Mouse (Mus musculus): ENCODE data around the gene Lst1. TPM values are rescaled to one million over a fixed set of nuclear protein-coding genes. Genes with fewer than 3 reads are reported as not detected.
"Not testable (repeated sequence)": the region's sequence is repeated elsewhere in the genome, so short reads cannot be mapped to it uniquely, and the experiment has no call there.

Lst1 gene
- 3.7 and 8.8 TPM in 2 replicates for polyA plus RNA-seq (2014; fragmentation: Nextera tagmentation; extraction: Ambion mirVana)

DNA sequence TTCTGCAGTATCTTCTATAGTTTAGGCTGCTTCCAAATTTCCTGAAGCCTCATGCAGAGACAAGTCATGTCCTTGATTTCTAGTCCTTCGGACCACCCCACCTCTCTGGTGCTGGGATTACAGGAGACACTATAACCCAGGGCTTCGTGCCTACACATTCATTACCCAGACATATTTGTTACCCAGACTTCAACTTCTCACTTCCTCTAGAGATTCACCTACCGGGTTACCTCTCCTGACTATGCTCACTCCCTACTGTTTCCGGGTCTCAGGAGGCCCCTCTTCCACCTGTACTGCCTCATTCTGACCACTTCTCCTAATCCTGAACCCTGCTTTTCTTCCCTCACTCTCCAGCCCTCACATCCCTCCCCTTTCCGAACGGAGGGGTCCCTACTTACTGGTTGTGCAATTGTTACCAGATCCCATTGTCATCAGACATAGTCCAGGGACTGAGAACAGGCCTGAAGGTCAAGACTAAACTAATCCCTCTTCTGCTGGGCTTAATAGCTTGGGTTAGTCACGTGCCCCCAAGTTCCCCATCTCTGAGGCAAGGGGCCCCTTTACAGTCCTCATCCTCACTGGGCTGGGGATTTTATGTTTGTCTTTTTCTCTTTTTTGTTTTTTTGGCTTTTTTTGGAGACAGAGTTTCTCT is at the start of gene Lst1:
Gene Lst1, minus strand, starts transcription at position 481 of the 652 bp plus-strand sequence.
- Histone ChIP-seq H3K36me3 (ENCODE audit: control insufficient read depth, insufficient read depth, low read length) (no peaks in the 10 kb centered on the region), H3K9ac (replicated peaks; ENCODE audit: low read depth, low read length) (no peak within 1 kb of the TSS), H3K4me2 (ENCODE audit: low read depth, low read length) (no peak within 1 kb of the TSS), H3K4me3 (ENCODE audit: low read depth, low read length) (no peak within 1 kb of the TSS), H3K27me3 (ENCODE audit: control insufficient read depth, insufficient read depth, low read length) (no peaks in the 10 kb centered on the region), H3K27ac (ENCODE audit: low read depth, low read length) (no peak within 1 kb of the TSS), H3K9me3 (ENCODE audit: control insufficient read depth, low read length) (no peaks in the 10 kb centered on the region), H3K4me1 (ENCODE audit: control insufficient read depth, insufficient read depth, low read length) (no peaks in the 10 kb centered on the region)
- 76% methylated on average over 7 of the region's 7 CpGs for WGBS
- no peak for ATAC-seq (ENCODE audit: low read depth)

DNA sequence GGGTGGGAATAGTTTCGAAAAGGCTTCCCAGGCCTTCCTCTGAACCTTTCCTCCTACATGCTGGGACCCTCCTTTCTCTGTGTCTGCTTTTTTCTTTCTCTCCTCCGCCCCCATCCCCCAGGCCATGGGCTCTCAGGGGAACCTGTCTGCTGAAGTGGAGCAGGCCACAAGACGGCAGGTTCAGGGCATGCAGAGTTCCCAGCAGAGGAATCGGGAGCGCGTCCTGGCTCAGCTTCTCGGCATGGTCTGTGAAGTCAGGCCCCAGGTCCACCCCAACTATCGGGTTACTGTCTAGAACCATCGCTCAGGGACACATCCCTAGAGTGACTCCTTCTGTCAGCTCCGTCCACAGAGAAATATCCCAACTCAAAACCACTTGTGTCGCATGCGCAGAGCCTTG is 49.3 kb upstream of the Lst1 start:
- Histone ChIP-seq H3K36me3 (ENCODE audit: control insufficient read depth, insufficient read depth, low read length) (no peaks in the 10 kb centered on the region), H3K4me2 (ENCODE audit: low read depth, low read length) (peak overlapping the region; percentile 70), H3K4me3 (ENCODE audit: low read depth, low read length) (peak overlapping the region; percentile 49), H3K27ac (ENCODE audit: low read depth, low read length) (no peak overlapping the region; the same call in 1 of the 2 replicates), H3K9me3 (ENCODE audit: control insufficient read depth, low read length) (no peaks in the 10 kb centered on the region), H3K27me3 (ENCODE audit: control insufficient read depth, insufficient read depth, low read length) (no peaks in the 10 kb centered on the region), H3K4me1 (ENCODE audit: control insufficient read depth, insufficient read depth, low read length) (peaks cover 23% of the 10 kb centered on the region), H3K9ac (replicated peaks; ENCODE audit: low read depth, low read length) (peak overlapping the region; percentile 59; the same call in 1 of the 2 replicates)
- WGBS, result 93% methylated on average over 12 of the region's 12 CpGs
- no peak for ATAC-seq (ENCODE audit: low read depth)

DNA sequence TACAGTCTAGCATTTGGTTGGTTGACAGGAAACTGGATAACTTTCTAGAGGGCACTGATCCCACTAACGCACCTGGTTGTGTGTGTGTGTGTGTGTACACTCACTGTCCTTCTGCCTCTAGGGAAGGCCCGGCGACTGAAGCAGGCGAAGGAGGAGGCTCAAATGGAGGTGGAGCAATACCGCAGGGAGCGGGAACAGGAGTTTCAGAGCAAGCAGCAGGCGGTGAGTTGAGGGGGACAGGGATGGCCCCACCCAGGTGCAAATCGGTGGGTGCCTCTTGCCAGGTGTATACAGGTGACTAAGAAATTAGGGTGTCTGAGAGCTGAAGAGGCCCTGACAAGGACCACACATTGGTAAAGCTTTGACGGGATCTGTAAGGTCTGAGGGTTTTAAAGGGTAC is 48.8 kb upstream of the Lst1 start:
- Histone ChIP-seq H3K4me1 (ENCODE audit: control insufficient read depth, insufficient read depth, low read length) (peaks cover 23% of the 10 kb centered on the region), H3K9ac (replicated peaks; ENCODE audit: low read depth, low read length) (peak overlapping the region; percentile 59), H3K4me3 (ENCODE audit: low read depth, low read length) (peak overlapping the region; percentile 49), H3K36me3 (ENCODE audit: control insufficient read depth, insufficient read depth, low read length) (no peaks in the 10 kb centered on the region), H3K27me3 (ENCODE audit: control insufficient read depth, insufficient read depth, low read length) (no peaks in the 10 kb centered on the region), H3K9me3 (ENCODE audit: control insufficient read depth, low read length) (no peaks in the 10 kb centered on the region), H3K4me2 (ENCODE audit: low read depth, low read length) (peak overlapping the region; percentile 70), H3K27ac (ENCODE audit: low read depth, low read length) (peak overlapping the region; percentile 88)
- 74% methylated on average over 9 of the region's 9 CpGs for WGBS
- ATAC-seq (ENCODE audit: low read depth), result no peak

DNA sequence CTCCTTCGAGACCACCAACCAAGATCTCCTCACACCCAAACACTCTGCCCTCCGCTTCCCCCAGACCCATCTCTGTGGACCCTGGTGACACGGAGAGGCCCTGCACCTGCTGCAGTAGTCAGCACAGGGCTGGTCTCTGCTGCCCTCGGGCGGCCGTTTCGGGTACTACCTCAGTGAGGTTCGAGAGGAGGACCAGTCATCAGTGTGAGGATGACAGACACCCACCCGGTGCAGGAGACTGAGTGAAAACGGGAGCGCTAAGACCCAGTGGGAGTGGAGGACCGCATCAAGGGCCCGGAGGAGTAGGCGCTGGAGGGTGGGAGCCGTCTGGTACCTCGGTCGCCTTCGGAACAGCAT is 48.1 kb upstream of the Lst1 start:
- Histone ChIP-seq H3K9me3 (ENCODE audit: control insufficient read depth, low read length) (no peaks in the 10 kb centered on the region), H3K36me3 (ENCODE audit: control insufficient read depth, insufficient read depth, low read length) (0 out of 2 replicates have a peak, but pooled peaks cover under 1% of the 10 kb centered on the region), H3K4me2 (ENCODE audit: low read depth, low read length) (peak overlapping the region; percentile 70), H3K27ac (ENCODE audit: low read depth, low read length) (peak overlapping the region; percentile 88), H3K9ac (replicated peaks; ENCODE audit: low read depth, low read length) (peak overlapping the region; percentile 59), H3K4me1 (ENCODE audit: control insufficient read depth, insufficient read depth, low read length) (peaks cover 23% of the 10 kb centered on the region), H3K27me3 (ENCODE audit: control insufficient read depth, insufficient read depth, low read length) (no peaks in the 10 kb centered on the region), H3K4me3 (ENCODE audit: low read depth, low read length) (peak overlapping the region; percentile 49)
- under 1% methylated on average over 18 of the region's 18 CpGs for WGBS
- peak; percentile 85 for ATAC-seq (ENCODE audit: low read depth)

DNA sequence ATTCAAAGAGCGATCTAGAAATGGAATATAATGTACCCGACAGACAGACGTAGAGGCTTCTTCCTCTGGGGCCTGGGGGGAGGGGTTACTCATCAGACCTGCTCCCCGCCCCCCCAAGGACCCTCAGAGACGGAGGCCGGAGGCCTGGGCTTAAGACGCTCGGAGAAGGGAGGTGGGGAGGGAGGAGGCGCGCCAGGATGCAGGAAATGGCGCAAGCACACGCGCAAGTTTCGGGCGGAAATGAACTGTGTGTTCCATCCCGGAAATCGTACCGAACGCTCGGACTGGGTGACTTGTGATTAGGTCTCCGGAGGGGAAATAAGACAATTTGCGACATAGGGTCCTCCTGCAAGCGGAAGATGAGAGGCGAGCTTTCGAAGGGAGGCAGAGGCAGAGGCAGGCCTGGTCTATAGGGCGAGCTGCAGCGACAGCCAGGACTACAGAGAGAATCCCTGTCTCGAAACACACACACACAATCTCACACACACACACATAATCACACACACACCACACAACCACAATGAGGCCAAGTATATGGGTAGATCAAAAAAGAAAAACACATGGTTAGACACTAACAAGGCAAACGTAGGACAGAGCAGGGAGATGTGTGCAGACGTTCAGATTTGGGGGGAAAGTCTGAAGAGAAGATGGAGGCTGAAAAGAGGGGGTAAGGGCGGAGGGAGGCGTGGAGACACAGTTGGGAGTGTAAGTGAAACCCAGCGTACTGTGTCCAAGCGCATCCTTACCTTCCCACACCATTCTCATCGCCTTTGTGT is 47.6 kb upstream of the Lst1 start, which contains the start of gene Nfkbil1:
Gene Nfkbil1, minus strand, starts transcription at position 179 of the 776 bp plus-strand sequence.
- Histone ChIP-seq H3K9me3 (ENCODE audit: control insufficient read depth, low read length) (no peaks in the 10 kb centered on the region), H3K9ac (replicated peaks; ENCODE audit: low read depth, low read length) (peak within 1 kb of the TSS; percentile 59), H3K4me1 (ENCODE audit: control insufficient read depth, insufficient read depth, low read length) (peaks cover 23% of the 10 kb centered on the region), H3K4me2 (ENCODE audit: low read depth, low read length) (peak within 1 kb of the TSS; percentile 70), H3K36me3 (ENCODE audit: control insufficient read depth, insufficient read depth, low read length) (0 out of 2 replicates have a peak, but pooled peaks cover 5% of the 10 kb centered on the region), H3K27ac (ENCODE audit: low read depth, low read length) (peak within 1 kb of the TSS; percentile 88), H3K27me3 (ENCODE audit: control insufficient read depth, insufficient read depth, low read length) (no peaks in the 10 kb centered on the region), H3K4me3 (ENCODE audit: low read depth, low read length) (peak within 1 kb of the TSS; percentile 49)
- ATAC-seq (ENCODE audit: low read depth), result peak; percentile 80
- under 1% methylated on average over 35 of the region's 35 CpGs for WGBS

DNA sequence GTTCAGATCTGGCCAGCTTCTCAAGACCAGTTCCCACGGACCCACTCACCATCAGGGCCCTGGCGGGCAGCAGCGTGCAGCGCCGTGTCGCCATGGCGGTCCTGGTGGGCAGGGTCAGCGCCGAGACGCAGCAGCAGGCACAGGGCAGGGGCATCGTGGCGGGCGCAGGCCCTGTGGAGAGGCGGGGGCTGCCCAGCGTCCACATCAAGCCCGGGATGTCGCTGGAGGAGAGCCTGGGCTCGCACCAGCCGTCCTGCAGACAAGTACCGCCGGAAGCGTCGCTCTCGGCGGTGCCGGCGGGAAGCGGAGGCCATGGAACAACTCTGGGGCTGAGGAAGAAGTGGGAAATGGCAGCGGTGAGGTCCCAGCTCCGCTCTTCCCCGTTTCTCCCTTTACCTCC is 46.7 kb upstream of the Lst1 start:
- H3K27me3 ChIP-seq (ENCODE audit: control insufficient read depth, insufficient read depth, low read length), result no peaks in the 10 kb centered on the region
- peak overlapping the region; percentile 70 for H3K4me2 ChIP-seq (ENCODE audit: low read depth, low read length)
- 0 out of 2 replicates have a peak, but pooled peaks cover 5% of the 10 kb centered on the region for H3K36me3 ChIP-seq (ENCODE audit: control insufficient read depth, insufficient read depth, low read length)
- WGBS, result 11% methylated on average over 31 of the region's 31 CpGs
- no peaks in the 10 kb centered on the region for H3K9me3 ChIP-seq (ENCODE audit: control insufficient read depth, low read length)
- peak overlapping the region; percentile 88 for H3K27ac ChIP-seq (ENCODE audit: low read depth, low read length)
- H3K4me1 ChIP-seq (ENCODE audit: control insufficient read depth, insufficient read depth, low read length), result peaks cover 15% of the 10 kb centered on the region; the same call in 1 of the 2 replicates
- no peak for ATAC-seq (ENCODE audit: low read depth)
- peak overlapping the region; percentile 59 for H3K9ac ChIP-seq (replicated peaks; ENCODE audit: low read depth, low read length)
- peak overlapping the region; percentile 49 for H3K4me3 ChIP-seq (ENCODE audit: low read depth, low read length)

DNA sequence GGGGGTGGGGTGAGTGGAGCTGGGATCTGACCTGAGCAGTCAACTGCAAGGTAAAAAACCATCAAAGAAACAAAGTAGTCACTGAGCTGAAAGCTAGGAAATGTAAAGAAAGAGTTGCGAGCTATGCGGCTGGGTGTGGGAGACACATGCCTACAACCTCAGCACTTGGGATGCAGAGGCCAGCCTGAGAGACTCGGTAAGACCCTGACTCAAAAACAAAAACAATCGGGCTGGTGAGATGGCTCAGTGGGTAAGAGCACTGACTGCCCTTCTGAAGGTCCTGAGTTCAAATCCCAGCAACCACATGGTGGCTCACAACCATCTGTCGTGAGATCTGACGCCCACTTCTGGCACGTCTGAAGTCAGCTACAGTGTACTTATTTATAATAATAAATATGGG is 45.9 kb upstream of the Lst1 start:
- not testable (repeated sequence) for H3K4me3 ChIP-seq (ENCODE audit: low read depth, low read length); H3K9me3 ChIP-seq (ENCODE audit: control insufficient read depth, low read length); H3K27ac ChIP-seq (ENCODE audit: low read depth, low read length); H3K9ac ChIP-seq (replicated peaks; ENCODE audit: low read depth, low read length); ATAC-seq (ENCODE audit: low read depth); H3K27me3 ChIP-seq (ENCODE audit: control insufficient read depth, insufficient read depth, low read length)
- Histone ChIP-seq H3K36me3 (ENCODE audit: control insufficient read depth, insufficient read depth, low read length) (peaks cover 12% of the 10 kb centered on the region; the same call in 1 of the 2 replicates), H3K4me1 (ENCODE audit: control insufficient read depth, insufficient read depth, low read length) (peaks cover 15% of the 10 kb centered on the region; the same call in 1 of the 2 replicates), H3K4me2 (ENCODE audit: low read depth, low read length) (peak overlapping the region; percentile 70)
- WGBS, result 85% methylated on average over 7 of the region's 7 CpGs

DNA sequence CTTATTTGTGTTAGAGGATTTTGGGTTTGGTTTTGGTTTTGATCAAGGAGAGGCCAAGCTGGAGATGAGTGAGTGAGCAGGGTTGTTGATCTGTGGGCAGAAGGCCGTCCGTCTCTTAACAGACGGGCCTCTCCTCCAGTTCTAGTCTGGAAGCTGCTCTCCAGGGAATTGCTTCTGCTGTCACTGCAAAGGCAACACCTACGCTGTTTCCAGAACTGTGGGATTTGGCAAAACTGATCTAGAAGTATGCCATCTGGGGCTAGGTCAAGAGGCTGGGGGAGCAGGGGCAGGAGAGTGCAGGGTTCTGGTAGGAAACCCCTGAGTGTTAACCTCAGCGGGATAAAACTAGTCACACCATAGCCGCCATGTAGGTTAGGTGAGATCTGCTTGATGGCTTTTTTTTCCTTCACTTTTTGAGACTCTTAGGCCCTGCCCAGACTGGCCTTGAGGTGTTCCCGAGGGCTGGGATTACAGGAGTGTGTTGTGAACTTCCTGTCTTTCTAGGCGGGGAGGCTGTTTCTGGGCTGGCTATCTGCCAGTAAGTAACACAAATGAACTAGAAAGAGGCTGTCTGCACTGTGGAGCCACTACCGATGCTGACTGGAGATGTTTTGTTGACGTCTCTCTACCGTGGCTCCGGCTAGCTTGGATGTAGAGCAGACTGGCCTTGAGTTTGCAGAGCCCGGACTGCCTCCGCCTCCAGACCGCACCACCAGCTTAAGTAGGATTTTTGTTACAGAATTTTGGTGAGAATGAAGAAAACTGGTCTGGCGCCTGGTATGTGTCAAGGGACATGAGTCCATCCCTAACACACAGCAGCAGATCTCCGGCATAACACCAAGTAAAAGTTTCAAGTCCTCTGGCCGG is 45.1 kb upstream of the Lst1 start, which contains the start of gene Atp6v1g2:
Gene Atp6v1g2, plus strand, starts transcription at position 547 of the 867 bp plus-strand sequence.
- no peak within 1 kb of the TSS for H3K9ac ChIP-seq (replicated peaks; ENCODE audit: low read depth, low read length)
- 73% methylated on average over 18 of the region's 18 CpGs for WGBS
- peaks cover 15% of the 10 kb centered on the region; the same call in 1 of the 2 replicates for H3K4me1 ChIP-seq (ENCODE audit: control insufficient read depth, insufficient read depth, low read length)
- H3K4me2 ChIP-seq (ENCODE audit: low read depth, low read length), result peak within 1 kb of the TSS; percentile 70
- no peaks in the 10 kb centered on the region for H3K27me3 ChIP-seq (ENCODE audit: control insufficient read depth, insufficient read depth, low read length)
- peaks cover 15% of the 10 kb centered on the region; the same call in 1 of the 2 replicates for H3K36me3 ChIP-seq (ENCODE audit: control insufficient read depth, insufficient read depth, low read length)
- no peak within 1 kb of the TSS; the same call in 1 of the 2 replicates for H3K4me3 ChIP-seq (ENCODE audit: low read depth, low read length)
- no peaks in the 10 kb centered on the region for H3K9me3 ChIP-seq (ENCODE audit: control insufficient read depth, low read length)
- H3K27ac ChIP-seq (ENCODE audit: low read depth, low read length), result 0 out of 2 replicates have a peak within 1 kb of the TSS, but pooled peaks have one; percentile 10
- ATAC-seq (ENCODE audit: low read depth), result no peak
